Mouse (Mus musculus) kidney, adult 2 months (tissue): ENCODE measurements around the gene Rnf169. TPM values are rescaled to one million over a fixed set of nuclear protein-coding genes. Genes with fewer than 3 reads are reported as not detected.

Experiments used
- DNase-seq: peaks from one replicate; pipeline ENCODE4 v3.0.0; 2021
- H3K27ac ChIP-seq: fragments of 200-500 bp; 2 replicates; pipeline ENCODE4 v1.5.1; 2012; ENCODE audit warnings: low read depth, low read length, control low read depth, inconsistent platforms; ENCODE audit not compliant: insufficient read depth
- H3K27me3 ChIP-seq: fragments of 200-500 bp; replicated peaks from 2 replicates; pipeline ENCODE4 v1.6.1; 2012; ENCODE audit warnings: mild to moderate bottlenecking, moderate library complexity, low read length, inconsistent platforms; ENCODE audit not compliant: control insufficient read depth, insufficient read depth
- H3K36me3 ChIP-seq: fragments of 200-500 bp; 2 replicates; pipeline ENCODE4 v1.6.1; 2012; ENCODE audit warnings: mild to moderate bottlenecking, moderate library complexity, low read length, inconsistent platforms; ENCODE audit not compliant: control insufficient read depth, insufficient read depth
- H3K4me1 ChIP-seq: fragments of 200-500 bp; 2 replicates; pipeline ENCODE4 v1.6.1; 2011; ENCODE audit warnings: low read length; ENCODE audit not compliant: control insufficient read depth, insufficient read depth
- H3K4me3 ChIP-seq: fragments of 200-500 bp; 2 replicates; pipeline ENCODE4 v1.5.1; 2011; ENCODE audit warnings: mild to moderate bottlenecking, low read depth, low read length, control low read depth; ENCODE audit not compliant: insufficient read depth
- CTCF ChIP-seq: fragments of 200-500 bp; conservative IDR thresholded peaks from 2 replicates; pipeline ENCODE4 v1.5.1; 2011; ENCODE audit warnings: low read depth, mild to moderate bottlenecking, control low read depth, low read length, moderate library complexity, mixed read lengths; ENCODE audit not compliant: insufficient read depth, insufficient read length
- POLR2A ChIP-seq: fragments of 200-500 bp; IDR thresholded peaks from one replicate; pipeline ENCODE4 v1.6.1; 2011; ENCODE audit warnings: low read depth, low read length, control low read depth
- WGBS: fragments of 180-500 bp; shearing (Covaris S2); methylation state at CpG from one replicate; pipeline ENCODE4 v1.1.7; 2018; 5-methylcytosine and 5-hydroxymethylcytosine counted together
- polyA plus RNA-seq: library from polyadenylated mRNA; depleted of rRNA; stranded (reverse); fragments of >200 nt; gene quantifications from 2 replicates; pipeline ENCODE4 v1.2.3, GENCODE M21; 2012

Rnf169 gene
- polyA plus RNA-seq, 1 experiment = 5.7 TPM

DNA sequence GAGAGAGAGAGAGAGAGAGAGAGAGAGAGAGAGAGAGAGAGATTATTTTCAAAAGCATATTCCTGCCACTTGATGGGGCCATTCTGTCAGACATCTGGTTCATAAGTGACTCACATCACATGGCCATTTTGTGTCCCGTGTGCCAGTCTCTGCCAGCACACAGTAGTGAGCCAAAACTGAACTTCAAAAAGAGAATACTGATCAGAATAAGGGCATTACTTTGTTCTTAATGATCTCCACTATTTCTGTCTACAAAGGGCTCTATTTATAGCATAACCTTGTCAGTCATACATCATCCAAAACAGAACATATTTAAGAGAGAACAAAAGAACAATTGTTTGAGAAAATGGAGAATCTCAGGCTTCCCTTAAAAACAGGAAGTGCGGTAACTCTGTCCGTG lies 88.8 kb downstream of the Rnf169 start:
- Histone ChIP-seq H3K36me3 (no peaks in the 10 kb centered on the region), H3K4me3 (no peak overlapping the region), H3K27ac (no peak overlapping the region), H3K27me3 (no peaks in the 10 kb centered on the region), H3K4me1 (no peaks in the 10 kb centered on the region)
- no peak for TF ChIP-seq CTCF
- no peak for TF ChIP-seq POLR2A
- WGBS = 47% methylated on average over 3 of the region's 3 CpGs
- DNase-seq = no peak

GRCm38 (mm10) chr7:99890168-99890755 lies 90.0 kb downstream of the Rnf169 start:
- H3K4me1 ChIP-seq = no peaks in the 10 kb centered on the region
- no peak overlapping the region for H3K4me3 ChIP-seq
- H3K27me3 ChIP-seq = no peaks in the 10 kb centered on the region
- 46% methylated on average over 3 of the region's 3 CpGs for WGBS
- no peak overlapping the region for H3K27ac ChIP-seq
- no peak for TF ChIP-seq CTCF
- no peak for TF ChIP-seq POLR2A
- H3K36me3 ChIP-seq = no peaks in the 10 kb centered on the region
- no peak for DNase-seq

DNA sequence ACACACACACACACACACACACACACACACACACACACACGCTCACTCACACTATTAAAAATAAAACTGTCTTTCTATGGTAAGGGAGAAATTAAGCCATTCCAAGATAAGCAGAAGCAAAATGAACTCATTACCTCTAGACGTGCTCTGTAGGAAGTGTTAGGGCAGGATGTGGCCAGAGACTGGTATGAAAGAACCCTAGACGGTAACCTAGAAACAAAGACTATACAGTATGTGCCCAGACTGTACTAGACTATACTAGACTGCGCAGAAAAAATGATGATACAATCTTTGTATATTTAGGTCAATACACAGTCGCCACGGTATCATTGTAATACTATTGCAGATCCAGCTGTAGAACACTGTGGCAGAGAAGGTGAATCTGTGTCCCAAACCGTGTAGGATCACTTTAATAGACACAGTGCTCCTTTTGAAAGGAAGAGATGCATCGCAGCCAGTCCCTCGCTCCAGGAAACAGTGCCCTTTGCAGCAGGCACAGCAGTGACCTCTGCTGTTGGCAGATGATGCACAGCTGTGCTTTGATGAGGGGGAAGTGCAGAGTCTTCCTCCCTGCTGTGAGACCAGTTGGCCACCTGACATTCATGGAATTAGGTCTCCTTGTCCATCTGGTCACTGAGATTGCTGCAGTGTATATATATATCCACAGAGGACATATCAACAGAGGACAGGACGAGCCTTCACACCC lies 90.9 kb downstream of the Rnf169 start:
- DNase-seq = no peak
- Histone ChIP-seq H3K36me3 (no peaks in the 10 kb centered on the region), H3K4me1 (no peaks in the 10 kb centered on the region), H3K27ac (no peak overlapping the region), H3K27me3 (no peaks in the 10 kb centered on the region), H3K4me3 (no peak overlapping the region)
- peak; percentile 32; the same call in 1 of the 2 replicates for TF ChIP-seq CTCF
- no peak for TF ChIP-seq POLR2A
- WGBS = 42% methylated on average over 10 of the region's 10 CpGs

- DNase-seq = no peak
- no peaks in the 10 kb centered on the region for H3K27me3 ChIP-seq
- TF ChIP-seq POLR2A (no peak), CTCF (no peak)
- no peak overlapping the region for H3K27ac ChIP-seq
- no peaks in the 10 kb centered on the region for H3K4me1 ChIP-seq
- H3K4me3 ChIP-seq = no peak overlapping the region
- no peaks in the 10 kb centered on the region for H3K36me3 ChIP-seq
These were observed 92.5 kb downstream of the Rnf169 start for GRCm38 (mm10) chr7:99887743-99888142.

GRCm38 (mm10) chr7:99887230-99887735 lies 93.0 kb downstream of the Rnf169 start:
- H3K4me3 ChIP-seq = no peak overlapping the region
- 83% methylated on average over 2 of the region's 2 CpGs for WGBS
- no peaks in the 10 kb centered on the region for H3K27me3 ChIP-seq

DNA sequence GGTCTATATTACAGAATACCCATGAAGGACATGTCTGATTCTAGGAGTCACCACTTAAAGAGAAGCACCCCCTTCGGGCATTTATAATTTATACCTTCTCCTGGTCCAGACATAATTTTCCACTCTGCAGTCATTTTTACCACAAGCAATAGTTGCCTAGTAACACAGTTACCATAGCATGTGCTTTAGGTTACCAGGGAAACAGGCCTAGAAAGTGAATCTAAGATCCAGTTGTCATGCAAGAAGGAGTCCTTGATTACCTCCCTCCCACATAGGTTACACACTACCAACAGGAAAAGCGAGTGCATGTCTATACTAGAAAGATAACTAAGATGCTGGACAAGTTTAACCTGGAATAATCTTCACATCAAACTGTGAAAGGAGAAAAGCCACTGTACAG lies 102.0 kb downstream of the Rnf169 start:
- no peak for DNase-seq
- no peaks in the 10 kb centered on the region for H3K36me3 ChIP-seq

More at GRCm38 (mm10) chr7:99887230-99887735, 93.0 kb downstream of the Rnf169 start:
- Histone ChIP-seq H3K36me3 (no peaks in the 10 kb centered on the region), H3K27ac (no peak overlapping the region), H3K4me1 (no peaks in the 10 kb centered on the region)
- TF ChIP-seq POLR2A = no peak
- no peak for TF ChIP-seq CTCF
- no peak for DNase-seq

DNA sequence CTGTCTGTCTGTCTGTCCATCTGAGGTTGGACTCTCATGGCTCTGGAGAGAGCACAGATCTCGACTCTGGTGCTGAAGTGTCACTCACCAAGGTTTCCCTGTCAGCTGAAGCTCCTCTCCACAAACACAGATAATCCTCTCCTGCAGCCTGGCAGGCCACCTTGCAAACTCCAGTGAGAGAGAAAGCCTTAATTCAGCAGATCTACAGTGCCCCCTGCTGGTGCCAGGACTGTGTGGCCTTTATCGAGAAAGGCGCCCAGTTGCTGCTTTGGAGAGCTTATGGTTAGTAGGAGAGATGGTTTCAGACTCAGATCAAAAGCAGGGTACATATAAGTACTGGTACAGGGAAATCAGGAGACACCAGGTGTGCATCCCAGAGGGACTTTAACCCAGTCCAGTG lies 103.9 kb downstream of the Rnf169 start:
- Histone ChIP-seq H3K4me1 (no peaks in the 10 kb centered on the region), H3K27ac (no peak overlapping the region), H3K36me3 (no peaks in the 10 kb centered on the region), H3K27me3 (no peaks in the 10 kb centered on the region), H3K4me3 (no peak overlapping the region)
- 6% methylated on average over 3 of the region's 3 CpGs for WGBS
- peak; percentile 75 for DNase-seq
- no peak for TF ChIP-seq POLR2A
- TF ChIP-seq CTCF = peak; percentile 93

More for the DNA sequence above, 102.0 kb downstream of the Rnf169 start:
- H3K27ac ChIP-seq = no peak overlapping the region
- no peak for TF ChIP-seq POLR2A
- TF ChIP-seq CTCF = no peak
- WGBS = 61% methylated on average over 2 of the region's 2 CpGs
- H3K27me3 ChIP-seq = no peaks in the 10 kb centered on the region
- H3K4me3 ChIP-seq = no peak overlapping the region
- no peaks in the 10 kb centered on the region for H3K4me1 ChIP-seq
